Mouse (Mus musculus) MEL (cell line): ENCODE measurements at regions not wholly inside any gene's neighbourhood (a gene's known extent, or its start where the extent isn't known, plus 50 kb on each side); places are given as distances from the start of the nearest gene placed in this dataset.

ENCODE experiments used
- CTCF ChIP-seq, 3 experiments: IDR thresholded peaks in 2 of 3; conservative IDR thresholded peaks in 1 of 3; 2 replicates each; pipeline ENCODE4 v1.5.1; 2011 to 2012; ENCODE audit warnings: low read length in 3 of 3, low read depth in 2 of 3, mild to moderate bottlenecking in 2 of 3, improper control_type of control experiment in 1 of 3, inconsistent platforms in 1 of 3, mixed read lengths in 1 of 3, moderate library complexity in 1 of 3; ENCODE audit not compliant: control insufficient read depth in 1 of 3, insufficient read depth in 1 of 3, poor library complexity in 1 of 3, severe bottlenecking in 1 of 3
- MAX ChIP-seq: IDR thresholded peaks from 2 replicates; pipeline ENCODE4 v1.6.1; 2011; ENCODE audit warnings: low read length, improper control_type of control experiment

DNA sequence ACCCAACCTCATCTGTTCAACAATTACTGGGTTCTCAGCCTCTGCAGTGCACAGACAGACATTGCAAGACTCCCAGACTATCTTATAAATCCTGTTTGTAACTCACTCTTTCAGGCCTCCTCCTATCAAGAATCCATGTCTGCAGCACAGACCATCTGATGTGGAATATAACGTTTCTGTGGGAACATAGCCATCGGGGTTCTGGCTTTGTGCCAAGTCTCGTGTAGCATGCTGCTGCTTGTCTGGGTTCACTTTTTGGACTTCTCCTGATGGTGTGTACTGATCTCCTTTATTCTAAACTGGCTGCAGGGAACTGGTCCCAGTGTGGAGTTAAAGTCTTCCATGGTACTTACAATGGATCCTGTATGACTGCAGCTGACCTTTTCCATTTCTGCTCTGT, 418.0 kb upstream of the Cdh4 start:
- TF ChIP-seq CTCF (IDR thresholded peaks at IDR 0.05 in 2 of 3, conservative IDR thresholded peaks at IDR 0.05 in 1 of 3; ENCODE audit: control insufficient read depth in 1 of 3, insufficient read depth in 1 of 3, low read depth in 2 of 3, low read length in 3 of 3, poor library complexity in 1 of 3, severe bottlenecking in 1 of 3) (no peak), MAX (no peak)
